20 mouse cellular contexts compared by ENCODE assay signal in the genomic region with DNA sequence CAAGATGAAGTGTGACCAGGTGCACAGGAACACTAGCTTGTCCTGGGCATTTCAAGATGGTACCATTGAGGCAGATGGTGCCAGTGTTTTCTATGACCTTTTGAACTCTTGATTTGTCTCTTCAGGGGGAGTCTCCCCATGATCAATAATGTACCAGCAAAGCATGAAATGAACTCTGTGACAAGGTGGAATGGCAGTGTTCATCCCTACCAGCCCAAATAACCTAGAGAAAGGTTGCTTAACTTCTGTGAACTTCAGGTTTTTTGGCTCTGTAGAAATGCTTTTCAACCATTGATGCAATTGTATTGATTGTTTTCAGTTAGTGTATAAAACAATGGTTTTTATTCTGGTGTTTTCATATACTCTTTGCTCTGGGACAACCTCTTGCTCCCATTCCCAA. TPM values are rescaled to one million over a fixed set of nuclear protein-coding genes. Genes with fewer than 3 reads are reported as not detected.
A peak's percentile ranks its signal among the peaks of the same experiment; 100 is the strongest.
DNase-seq lines count a peak whose midpoint lies in the region; ATAC-seq and TF ChIP-seq lines count a peak whose summit lies in the region.
"Had no signal": no experiment of that assay in that cellular context is flagged by ENCODE, and none has a peak within 500 bp of the region (broad histone marks: within the 10 kb centered on the region; RNA-seq: fewer than 3 reads in every experiment).

No protein-coding gene starts in this region.

- H3K36me3 ChIP-seq in liver, adult 2 months (ENCODE audit: control insufficient read depth, insufficient read depth, low read length): no peaks in the 10 kb centered on the region
- H3K36me3 ChIP-seq in liver, embryonic 11.5 days (ENCODE audit: control insufficient read depth, insufficient read depth, low read length): no peaks in the 10 kb centered on the region
- H3K36me3 ChIP-seq in liver, postnatal 0 days (replicated peaks; ENCODE audit: insufficient read depth, low read length): no peaks in the 10 kb centered on the region
- no peaks in the 10 kb centered on the region for H3K36me3 ChIP-seq in liver, embryonic 12.5 days

- H3K4me3 ChIP-seq in liver, adult 2 months (ENCODE audit: insufficient read depth, low read depth, low read length): no peak overlapping the region
- no peak overlapping the region for H3K4me3 ChIP-seq in liver, embryonic 11.5 days (ENCODE audit: low read depth, low read length)
- H3K4me3 ChIP-seq in liver, postnatal 0 days (ENCODE audit: low read depth, low read length): no peak overlapping the region
- no peak overlapping the region for H3K4me3 ChIP-seq in liver, embryonic 12.5 days

- peak; percentile 88 for DNase-seq in liver, adult 2 months (ENCODE audit: extremely low read depth, low read depth, low spot score)
- no peak for DNase-seq in liver, embryonic 11.5 days (ENCODE audit: low spot score)
- DNase-seq in liver, postnatal 0 days: no peak
- DNase-seq: adrenal gland, adult 2 months; adrenal gland, adult 8-10 months; adrenal gland, postnatal 10 days; adrenal gland, postnatal 14 days; adrenal gland, postnatal 25 days; adrenal gland, postnatal 36 days; B cell, adult 2 months; cerebellum, adult 11 months; cerebellum, adult 11-12 months; cerebellum, adult 18-20 months had no signal

- TF ChIP-seq POLR2A in liver, adult 2 months (IDR thresholded peaks at IDR 0.05; ENCODE audit: extremely low read depth, insufficient read depth, low read length): no peak

- peak; percentile 26; the same call in 1 of the 2 replicates for TF ChIP-seq EP300 in liver, postnatal 0 days (IDR thresholded peaks at IDR 0.05; ENCODE audit: low read depth)

- H3K79me2 ChIP-seq in liver, adult 2 months (ENCODE audit: control insufficient read depth, insufficient read depth, low read length): peaks cover 24% of the 10 kb centered on the region; the same call in 1 of the 2 replicates

- ATAC-seq in liver, embryonic 11.5 days (replicated peaks; ENCODE audit: low FRiP score): no peak
- peak; percentile 62 for ATAC-seq in liver, postnatal 0 days
- ATAC-seq in liver, embryonic 12.5 days: no peak
- ATAC-seq: activated CD4-positive, CD25-positive, alpha-beta regulatory T cell, adult 4 months; CD4-positive, CD25-positive, alpha-beta regulatory T cell, adult 4 months; Patski had no signal

- H3K9ac ChIP-seq in liver, adult 2 months (ENCODE audit: low read depth, low read length): no peak overlapping the region
- H3K9ac ChIP-seq in liver, embryonic 11.5 days (ENCODE audit: low read depth, low read length): no peak overlapping the region
- H3K9ac ChIP-seq in liver, postnatal 0 days (replicated peaks): no peak overlapping the region
- H3K9ac ChIP-seq in liver, embryonic 12.5 days: no peak overlapping the region

- H3K4me2 ChIP-seq in liver, embryonic 11.5 days: no peak overlapping the region
- H3K4me2 ChIP-seq in liver, postnatal 0 days (ENCODE audit: low read depth, low read length): no peak overlapping the region
- H3K4me2 ChIP-seq in liver, embryonic 12.5 days: no peak overlapping the region

- no peaks in the 10 kb centered on the region for H3K9me3 ChIP-seq in liver, embryonic 11.5 days (ENCODE audit: control insufficient read depth, low read length)
- no peaks in the 10 kb centered on the region for H3K9me3 ChIP-seq in liver, postnatal 0 days (ENCODE audit: low read length)
- H3K9me3 ChIP-seq in liver, embryonic 12.5 days (replicated peaks): no peaks in the 10 kb centered on the region
- H3K9me3 ChIP-seq: G1E had no signal

- H3K27ac ChIP-seq in liver, adult 2 months (replicated peaks; ENCODE audit: insufficient read depth, low read depth, low read length): peak overlapping the region; percentile 92
- H3K27ac ChIP-seq in liver, embryonic 11.5 days (ENCODE audit: low read depth, low read length): no peak overlapping the region
- 0 out of 2 replicates have a peak overlapping the region, but pooled peaks have one; percentile 4 for H3K27ac ChIP-seq in liver, postnatal 0 days (ENCODE audit: low read depth)
- H3K27ac ChIP-seq in liver, embryonic 12.5 days: no peak overlapping the region

- H3K27me3 ChIP-seq in liver, adult 2 months (ENCODE audit: control insufficient read depth, insufficient read depth, low read length): no peaks in the 10 kb centered on the region
- H3K27me3 ChIP-seq in liver, embryonic 11.5 days (replicated peaks; ENCODE audit: control insufficient read depth, insufficient read depth, low read length): no peaks in the 10 kb centered on the region
- no peaks in the 10 kb centered on the region for H3K27me3 ChIP-seq in liver, postnatal 0 days (ENCODE audit: insufficient read depth, low read length)
- H3K27me3 ChIP-seq in liver, embryonic 12.5 days (replicated peaks): no peaks in the 10 kb centered on the region
- H3K27me3 ChIP-seq: CH12.LX, Patski had no signal

- no peak for TF ChIP-seq CTCF in liver, adult 2 months (IDR thresholded peaks at IDR 0.05; ENCODE audit: low read depth, low read length)
- no peak for TF ChIP-seq CTCF in liver, postnatal 0 days (IDR thresholded peaks at IDR 0.05; ENCODE audit: low read depth)

- peaks cover 27% of the 10 kb centered on the region for H3K4me1 ChIP-seq in liver, adult 2 months (ENCODE audit: control insufficient read depth, insufficient read depth, low read length)
- H3K4me1 ChIP-seq in liver, embryonic 11.5 days (replicated peaks; ENCODE audit: control insufficient read depth, insufficient read depth, low read length): no peaks in the 10 kb centered on the region
- H3K4me1 ChIP-seq in liver, postnatal 0 days (ENCODE audit: insufficient read depth): peaks cover 5% of the 10 kb centered on the region; the same call in 1 of the 2 replicates
- no peaks in the 10 kb centered on the region for H3K4me1 ChIP-seq in liver, embryonic 12.5 days

RNA-seq across cellular contexts. Expression of a gene that starts 21.4 kb away (rescaled TPM):
- 34.6 and 36.1 TPM in 2 replicates for total RNA-seq in liver, adult 2 months (2014; rRNA removed)
- 8.6 and 11.0 TPM in 2 replicates for polyA plus RNA-seq in liver, adult 2 months (2012; rRNA removed)
- 1.5 and 1.7 TPM in 2 replicates for polyA plus RNA-seq in liver, embryonic 11.5 days (2014; fragmentation: Nextera tagmentation; extraction: Ambion mirVana)
- polyA plus RNA-seq in liver, postnatal 0 days (2015; fragmentation: Nextera tagmentation; extraction: Ambion mirVana): 5.1 and 6.4 TPM in 2 replicates
- 1.5 and 1.9 TPM in 2 replicates for polyA plus RNA-seq in liver, embryonic 12.5 days (2016; fragmentation: Nextera tagmentation; extraction: Ambion mirVana)
- total RNA-seq: MEL had no signal

Comparison
In these comparisons a context has a peak if more than half of its experiments do, and no peak if none do; other contexts are left out.
1. H3K27ac ChIP-seq: peak in liver, adult 2 months (single experiment) and liver, postnatal 0 days (single experiment); none in liver, embryonic 11.5 days (single experiment) and liver, embryonic 12.5 days (single experiment).